Mouse (Mus musculus) G1E (cell line): ENCODE data around the gene Hist1h2ai. TPM values are rescaled to one million over a fixed set of nuclear protein-coding genes. Genes with fewer than 3 reads are reported as not detected.
A peak's percentile ranks its signal among the peaks of the same experiment; 100 is the strongest.
"Not testable (repeated sequence)": the region's sequence is repeated elsewhere in the genome, so short reads cannot be mapped to it uniquely, and the experiment has no call there.

ENCODE experiments used
- ATAC-seq: 2 replicates; pipeline ENCODE4 v1.8.0; 2016; ENCODE audit warnings: mild to moderate bottlenecking; ENCODE audit not compliant: insufficient number of reproducible peaks, poor library complexity, low FRiP score, severe bottlenecking; ENCODE audit errors: extremely low read depth
- DNase-seq: peaks from one replicate; pipeline ENCODE4 v3.0.0; 2012; ENCODE audit warnings: low spot score
- H3K27me3 ChIP-seq: 2 replicates; pipeline ENCODE4 v1.6.1; 2012; ENCODE audit warnings: mild to moderate bottlenecking, low read length, inconsistent platforms; ENCODE audit not compliant: insufficient read depth
- H3K36me3 ChIP-seq: replicated peaks from 2 replicates; pipeline ENCODE3; 2012; ENCODE audit warnings: mild to moderate bottlenecking, inconsistent platforms
- H3K4me1 ChIP-seq: 2 replicates; pipeline ENCODE4 v1.6.1; 2012; ENCODE audit warnings: low read depth, low read length, inconsistent platforms, mixed read lengths; ENCODE audit not compliant: insufficient read depth
- H3K4me3 ChIP-seq: 2 replicates; pipeline ENCODE4 v1.5.1; 2012; ENCODE audit warnings: low read depth, mild to moderate bottlenecking, inconsistent platforms, low read length, moderate library complexity, mixed read lengths
- H3K9me3 ChIP-seq: replicated peaks from 2 replicates; pipeline ENCODE4 v1.6.1; 2012; ENCODE audit warnings: inconsistent platforms
- CTCF ChIP-seq: IDR thresholded peaks from 2 replicates; pipeline ENCODE4 v1.5.1; 2012; ENCODE audit warnings: low read depth, low read length, inconsistent platforms, mixed read lengths
- GATA1 ChIP-seq: IDR thresholded peaks from 2 replicates; pipeline ENCODE4 v1.6.1; 2012; ENCODE audit warnings: borderline replicate concordance, low read length, inconsistent platforms, mixed read lengths
- GATA2 ChIP-seq: IDR thresholded peaks from 2 replicates; pipeline ENCODE4 v1.6.1; 2012; ENCODE audit warnings: low read depth, low read length, inconsistent platforms, borderline replicate concordance
- POLR2AphosphoS5 ChIP-seq: IDR thresholded peaks from 2 replicates; pipeline ENCODE4 v1.6.1; 2012; ENCODE audit warnings: low read depth, low read length, inconsistent platforms; ENCODE audit not compliant: insufficient replicate concordance
- TAL1 ChIP-seq: conservative IDR thresholded peaks from 2 replicates; pipeline ENCODE4 v1.6.1; 2012; ENCODE audit warnings: low read depth, low read length, inconsistent platforms, mixed read lengths
- polyA plus RNA-seq: library from polyadenylated mRNA; stranded (reverse); fragments of >175 nt; gene quantifications from 2 replicates; pipeline ENCODE4 v1.2.3, GENCODE M21; 2012
- total RNA-seq, 2 experiments: library from RNA; stranded (forward) in 1 of 2; stranded (reverse) in 1 of 2; fragments of 200-1000 nt in 1 of 2; fragments of >200 nt in 1 of 2; fragmentation: Nextera tagmentation in 1 of 2; gene quantifications; 2 replicates each; pipeline ENCODE4 v1.2.3; 2014 to 2017

Hist1h2ai gene
- total and polyA plus RNA-seq, 3 experiments = 968 to 2,651 (median 2,561) TPM

DNA sequence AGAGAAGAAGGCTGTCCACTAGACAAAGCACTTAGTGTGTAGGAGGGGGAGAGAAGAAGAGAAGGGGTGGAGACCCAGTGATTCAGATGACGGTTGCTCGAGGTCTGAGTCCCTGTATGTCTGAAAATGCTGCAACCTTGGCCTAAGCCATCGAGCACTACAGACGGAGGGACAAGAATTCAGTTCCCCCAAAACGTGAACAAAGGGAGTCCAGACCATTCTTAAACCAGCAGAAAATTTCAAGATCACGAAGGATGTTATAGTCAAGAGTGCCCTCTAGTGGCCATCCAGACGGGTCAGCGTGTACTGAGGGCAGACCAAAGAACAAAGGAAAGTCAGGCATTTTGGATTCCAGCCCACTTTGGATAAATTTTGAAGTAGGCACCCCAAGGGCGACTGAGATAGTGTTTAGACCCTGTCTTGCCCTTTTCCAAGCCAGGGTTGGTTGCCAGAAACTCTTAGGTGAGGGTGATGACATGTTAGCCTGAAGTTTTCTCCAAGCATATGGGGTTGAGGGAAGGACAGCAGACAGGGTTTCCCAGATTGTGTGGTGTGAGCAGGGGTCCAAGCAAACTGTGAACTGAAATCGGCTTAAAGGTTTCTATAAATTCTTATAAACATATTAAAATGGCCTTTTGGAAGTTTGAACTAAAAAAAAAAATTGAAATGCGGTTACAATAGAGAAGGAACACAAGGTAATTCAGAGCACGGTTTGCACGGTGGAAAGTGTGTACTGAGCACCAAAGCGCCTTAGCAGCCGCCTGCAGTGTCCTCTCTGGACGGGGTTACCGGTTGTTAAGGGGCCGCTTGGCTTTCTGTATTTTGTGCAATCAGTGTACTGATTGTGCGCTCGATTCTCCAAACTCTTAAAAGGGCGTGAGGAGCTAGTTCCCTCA lies 18.0 kb downstream of the Hist1h2ai start:
- peak; percentile 47; the same call in 1 of the 2 replicates for ATAC-seq
- Histone ChIP-seq H3K36me3 (no peaks in the 10 kb centered on the region), H3K4me3 (peak overlapping the region; percentile 58; the same call in 1 of the 2 replicates), H3K27me3 (peaks cover 3% of the 10 kb centered on the region; the same call in 1 of the 2 replicates), H3K9me3 (no peaks in the 10 kb centered on the region), H3K4me1 (peaks cover 35% of the 10 kb centered on the region)
- peak; percentile 65 for DNase-seq
- TF ChIP-seq GATA1 = no peak
- TF ChIP-seq CTCF = peak; percentile 44

DNA sequence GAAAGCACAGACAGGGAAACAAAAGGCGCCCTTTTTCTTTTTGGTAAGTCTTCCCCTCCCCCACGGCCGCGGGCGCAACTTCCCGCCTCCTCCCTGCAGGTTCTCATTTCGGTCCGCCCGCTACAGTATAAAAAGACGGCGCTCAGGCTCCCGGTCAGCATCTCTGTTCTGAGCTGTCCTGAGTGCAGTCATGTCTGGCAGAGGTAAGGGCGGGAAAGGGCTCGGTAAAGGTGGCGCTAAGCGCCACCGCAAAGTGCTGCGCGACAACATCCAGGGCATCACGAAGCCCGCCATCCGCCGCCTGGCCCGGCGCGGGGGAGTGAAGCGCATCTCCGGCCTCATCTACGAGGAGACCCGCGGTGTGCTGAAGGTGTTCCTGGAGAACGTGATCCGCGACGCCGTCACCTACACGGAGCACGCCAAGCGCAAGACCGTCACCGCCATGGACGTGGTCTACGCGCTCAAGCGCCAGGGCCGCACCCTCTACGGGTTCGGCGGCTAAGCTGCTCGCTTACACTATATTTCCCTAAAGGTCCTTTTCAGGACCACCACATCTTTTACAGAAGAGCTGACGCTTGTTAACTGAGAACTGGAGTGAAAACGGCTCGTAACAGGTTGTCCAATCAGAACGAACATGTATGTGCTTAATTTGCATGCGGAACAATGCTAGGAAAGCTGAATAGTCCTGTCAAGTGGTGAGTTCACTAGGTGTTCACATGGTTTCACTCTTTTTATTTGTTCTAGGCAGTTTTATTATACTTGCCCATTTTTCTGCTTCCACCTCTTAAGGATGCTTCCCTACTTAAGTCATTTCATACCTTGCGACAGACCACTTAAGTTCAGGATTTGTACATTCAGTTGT lies 18.9 kb downstream of the Hist1h2ai start, which contains the start of gene Hist1h4j:
Gene Hist1h4j, plus strand, starts transcription at position 159 of the 862 bp plus-strand sequence.
- not testable (repeated sequence) for H3K36me3 ChIP-seq, DNase-seq
- peak; percentile 65 for ATAC-seq

DNA sequence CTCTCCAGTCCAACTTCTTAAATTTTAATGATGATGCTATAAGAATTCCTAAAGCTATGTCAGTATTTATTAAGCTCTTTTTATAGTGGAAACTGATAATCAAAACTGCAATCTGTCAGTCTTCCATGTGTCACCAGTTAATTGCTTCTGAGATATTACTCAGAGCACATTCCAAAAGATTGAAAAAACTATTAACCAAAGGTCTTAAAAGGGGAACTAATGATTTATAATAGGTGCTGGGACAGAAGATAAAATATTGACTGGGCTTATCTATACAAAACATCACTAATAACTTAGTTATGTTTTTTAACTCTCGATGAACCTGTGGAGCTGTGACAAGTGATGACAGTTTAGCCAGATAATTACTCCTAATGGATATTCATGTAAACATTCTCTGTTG lies 28.8 kb downstream of the Hist1h2ai start:
- H3K9me3 ChIP-seq = no peaks in the 10 kb centered on the region
- TF ChIP-seq TAL1 (peak; percentile 64), POLR2AphosphoS5 (no peak), CTCF (no peak)
- peak; percentile 68 for ATAC-seq
- no peaks in the 10 kb centered on the region for H3K27me3 ChIP-seq
- H3K4me1 ChIP-seq = peaks cover 44% of the 10 kb centered on the region
- H3K4me3 ChIP-seq = no peak overlapping the region
- no peaks in the 10 kb centered on the region for H3K36me3 ChIP-seq
- DNase-seq = no peak

More for the DNA sequence above, 18.9 kb downstream of the Hist1h2ai start, which contains the start of gene Hist1h4j:
- Histone ChIP-seq H3K4me3 (peak within 1 kb of the TSS; percentile 69), H3K4me1 (peaks cover 41% of the 10 kb centered on the region)
- H3K9me3 ChIP-seq, H3K27me3 ChIP-seq: not testable (repeated sequence)

DNA sequence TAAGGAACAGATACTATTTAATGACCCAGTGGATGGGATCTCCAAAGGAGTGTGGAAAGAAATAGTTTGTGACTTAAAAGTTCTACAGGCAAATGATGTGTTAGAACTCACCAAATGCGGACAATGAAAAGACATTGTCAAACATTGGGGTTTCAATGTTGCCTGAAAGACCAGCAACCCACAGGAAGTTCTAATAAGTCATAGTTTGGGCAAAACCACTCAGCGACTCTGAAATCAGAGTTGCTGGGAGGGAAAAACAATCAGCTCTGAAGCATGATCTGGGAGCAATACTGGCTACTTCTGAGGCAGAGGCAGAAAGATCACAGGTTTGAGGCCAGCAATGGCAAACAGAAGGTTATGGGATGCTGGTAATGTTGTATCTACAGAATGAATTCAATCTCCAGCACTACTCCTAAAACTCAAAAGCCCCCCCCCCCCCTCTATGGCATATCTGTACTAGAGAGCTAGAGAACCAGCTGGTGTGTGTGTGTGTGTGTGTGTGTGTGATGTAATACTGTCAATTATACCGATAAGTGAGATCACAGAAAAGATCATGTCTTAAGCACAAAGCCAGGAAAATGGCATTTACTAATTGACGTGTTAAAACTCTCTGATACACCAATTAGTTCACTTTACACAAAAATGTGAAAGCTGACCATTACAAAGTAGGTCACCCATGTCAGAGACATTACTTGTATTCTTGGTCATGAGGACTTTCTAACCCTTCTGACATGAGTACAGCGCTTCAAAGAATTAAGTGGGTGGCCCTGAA lies 33.4 kb downstream of the Hist1h2ai start:
- no peaks in the 10 kb centered on the region for H3K27me3 ChIP-seq
- no peak for DNase-seq
- peak overlapping the region; percentile 68 for H3K4me3 ChIP-seq
- H3K36me3 ChIP-seq = no peaks in the 10 kb centered on the region
- TF ChIP-seq CTCF (no peak), POLR2AphosphoS5 (peak; percentile 97; the same call in 1 of the 2 replicates)
- ATAC-seq = no peak
- peaks cover 49% of the 10 kb centered on the region for H3K4me1 ChIP-seq
- no peaks in the 10 kb centered on the region for H3K9me3 ChIP-seq

DNA sequence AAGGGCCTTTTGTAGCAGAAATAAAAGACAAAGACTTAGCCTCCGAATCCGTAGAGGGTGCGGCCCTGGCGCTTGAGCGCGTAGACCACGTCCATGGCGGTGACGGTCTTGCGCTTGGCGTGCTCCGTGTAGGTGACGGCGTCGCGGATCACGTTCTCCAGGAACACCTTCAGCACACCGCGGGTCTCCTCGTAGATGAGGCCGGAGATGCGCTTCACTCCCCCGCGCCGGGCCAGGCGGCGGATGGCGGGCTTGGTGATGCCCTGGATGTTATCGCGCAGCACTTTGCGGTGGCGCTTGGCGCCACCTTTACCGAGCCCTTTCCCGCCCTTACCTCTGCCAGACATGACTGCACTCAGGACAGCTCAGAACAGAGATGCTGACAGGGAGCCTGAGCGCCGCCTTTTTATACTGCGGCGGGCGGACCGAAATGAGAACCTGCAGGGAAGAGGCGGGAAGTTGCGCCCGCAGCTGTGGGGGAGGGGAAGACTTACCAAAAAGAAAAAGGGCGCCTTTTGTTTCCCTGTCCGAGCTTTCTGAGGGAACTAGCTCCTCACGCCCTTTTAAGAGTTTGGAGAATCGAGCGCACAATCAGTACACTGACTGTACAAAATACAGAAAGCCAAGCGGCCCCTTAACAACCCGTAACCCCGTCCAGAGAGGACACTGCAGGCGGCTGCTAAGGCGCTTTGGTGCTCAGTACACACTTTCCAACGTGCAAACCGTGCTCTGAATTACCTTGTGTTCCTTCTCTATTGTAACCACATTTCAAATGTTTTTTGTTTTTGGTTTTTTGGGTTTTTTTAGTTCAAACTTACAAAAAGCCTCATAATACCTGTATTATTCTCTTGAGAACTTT lies 34.2 kb downstream of the Hist1h2ai start, which contains the start of gene Hist1h4k:
Gene Hist1h4k, minus strand, starts transcription at position 347 of the 859 bp plus-strand sequence.
- not testable (repeated sequence) for H3K9me3 ChIP-seq
- H3K4me1 ChIP-seq = peaks cover 46% of the 10 kb centered on the region

DNA sequence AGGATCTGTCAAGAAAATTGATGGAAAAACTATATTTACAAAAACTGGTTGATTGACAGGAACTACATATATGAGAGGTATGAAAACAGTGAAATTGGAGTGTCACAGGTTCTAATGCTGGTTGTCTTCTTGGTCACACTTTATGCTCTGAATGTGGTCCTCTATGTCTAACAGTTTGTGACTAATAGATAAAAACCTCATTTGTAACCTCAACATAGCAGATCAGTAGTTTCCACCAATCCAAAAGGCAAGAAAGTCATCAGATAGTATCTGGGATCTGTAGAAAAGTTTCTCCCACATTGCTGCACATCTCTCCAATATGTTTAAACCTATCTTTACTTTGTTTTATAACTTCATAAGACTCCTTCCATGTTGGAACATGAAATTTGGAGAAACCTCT lies 35.2 kb downstream of the Hist1h2ai start:
- no peak for TF ChIP-seq TAL1
- no peak for TF ChIP-seq GATA1
- TF ChIP-seq CTCF = no peak
- no peak for TF ChIP-seq GATA2
- no peak for TF ChIP-seq POLR2AphosphoS5
- no peak overlapping the region for H3K4me3 ChIP-seq
- H3K4me1 ChIP-seq = peaks cover 38% of the 10 kb centered on the region
- H3K36me3 ChIP-seq = no peaks in the 10 kb centered on the region
- no peak for DNase-seq
- no peak for ATAC-seq
- H3K27me3 ChIP-seq = no peaks in the 10 kb centered on the region
- no peaks in the 10 kb centered on the region for H3K9me3 ChIP-seq

More for the DNA sequence above, 34.2 kb downstream of the Hist1h2ai start, which contains the start of gene Hist1h4k:
- ATAC-seq (peak; percentile 41; the same call in 1 of the 2 replicates), DNase-seq (peak; percentile 25)
- TF ChIP-seq POLR2AphosphoS5 = peak; percentile 89
- not testable (repeated sequence) for H3K27me3 ChIP-seq, H3K36me3 ChIP-seq
- peak within 1 kb of the TSS; percentile 68 for H3K4me3 ChIP-seq
